Mouse (Mus musculus): ENCODE results near the gene Narfl.

DNA sequence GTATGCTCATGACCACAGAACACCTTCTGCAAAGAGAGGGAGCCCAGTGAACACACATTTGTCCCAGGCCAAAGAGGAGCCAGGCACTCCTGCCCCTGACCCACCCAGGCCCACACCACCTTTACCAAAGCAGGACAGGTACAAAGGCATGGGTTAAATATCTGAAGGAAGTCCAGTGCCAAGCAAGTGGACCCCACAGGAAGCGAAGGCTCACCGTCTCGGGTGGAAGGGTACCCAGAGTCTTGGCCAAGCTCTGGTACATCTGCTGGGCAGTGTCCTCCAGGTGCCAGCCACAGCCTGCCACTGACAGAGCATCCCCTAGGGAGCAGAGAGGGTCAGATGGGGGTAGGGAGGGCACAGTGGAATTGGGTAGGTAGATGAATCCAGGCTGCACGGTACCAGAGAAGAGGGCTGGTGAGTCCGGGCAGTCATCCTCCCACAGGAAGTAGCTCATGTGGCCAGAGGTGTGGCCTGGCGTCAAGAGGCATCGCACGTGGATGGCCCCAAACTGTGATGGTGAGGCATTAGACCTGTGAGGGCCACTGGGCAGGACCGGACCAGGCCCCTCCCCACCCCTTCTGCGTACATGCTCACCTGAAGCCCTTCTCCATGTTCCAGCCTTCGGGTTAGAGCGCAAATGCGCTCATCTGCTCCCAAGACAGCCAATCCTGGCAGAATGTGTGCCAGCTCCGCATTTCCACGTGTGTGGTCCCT, 10.4 kb downstream of the Narfl start:
- TF ChIP-seq EP300 (IDR thresholded peaks at IDR 0.05) (no peak), CTCF (IDR thresholded peaks at IDR 0.05) (no peak)
